Mouse (Mus musculus) thymus, adult 2 months (tissue): Measurements from ENCODE around the gene Gm37240.

Experiments
- CTCF ChIP-seq: fragments of 200-500 bp; IDR thresholded peaks from 2 replicates; pipeline ENCODE4 v1.5.1; 2012; ENCODE audit warnings: mild to moderate bottlenecking, control low read depth, low read length, moderate library complexity, borderline replicate concordance; ENCODE audit not compliant: control insufficient read depth, poor library complexity, insufficient read depth; ENCODE audit errors: extremely low read depth
- POLR2A ChIP-seq: fragments of 200-500 bp; IDR thresholded peaks from 2 replicates; pipeline ENCODE4 v1.6.1; 2012; ENCODE audit warnings: mild to moderate bottlenecking, low read length, control low read depth, moderate library complexity; ENCODE audit not compliant: control insufficient read depth, poor library complexity, insufficient read depth; ENCODE audit errors: extremely low read depth

DNA sequence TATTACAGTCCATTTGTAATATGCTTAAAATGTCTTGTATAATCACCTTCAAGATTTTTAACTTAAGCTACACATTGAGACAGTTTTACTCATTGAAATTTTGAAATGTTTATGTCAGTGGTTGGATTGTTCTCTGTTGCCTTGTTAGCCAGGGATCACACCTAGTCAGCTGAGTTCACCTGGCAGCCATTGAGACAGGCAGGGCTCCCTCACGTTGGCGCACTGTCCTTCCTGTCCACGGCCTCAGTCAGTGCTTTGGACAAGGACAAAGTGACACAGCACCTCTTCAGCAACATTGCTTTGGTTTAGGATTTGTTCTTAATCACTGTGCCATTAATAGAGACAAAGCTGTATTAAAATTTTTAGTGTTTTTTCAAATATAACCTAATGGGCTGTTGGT, 958.1 kb downstream of the Gm37240 start:
- no peak for TF ChIP-seq POLR2A
- no peak for TF ChIP-seq CTCF
